Mouse (Mus musculus): ENCODE results near the gene Cmtm3.

DNA sequence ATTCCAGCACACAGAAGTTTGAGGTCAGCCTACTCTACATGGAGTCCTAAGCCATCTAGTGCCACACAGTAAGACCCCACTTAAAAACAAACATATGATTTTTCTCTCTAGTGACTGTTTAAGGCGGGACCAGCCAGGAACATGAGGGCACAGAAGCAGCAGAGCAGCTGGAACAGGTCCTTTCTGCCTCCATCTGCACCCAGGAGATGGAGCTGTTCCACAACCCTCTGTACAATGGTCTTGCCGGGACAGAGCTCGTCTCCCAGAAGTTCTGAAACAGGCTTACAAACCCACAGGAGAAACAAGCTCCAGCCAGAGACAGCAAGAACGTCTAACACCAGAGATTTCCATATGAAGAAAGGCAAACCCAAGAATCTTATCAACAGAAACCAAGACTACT, 25.9 kb upstream of the Cmtm3 start:
- TF ChIP-seq CTCF (IDR thresholded peaks at IDR 0.05; ENCODE audit: low read depth) (peak; percentile 46), EP300 (IDR thresholded peaks at IDR 0.05; ENCODE audit: low read depth) (no peak)

Measured in liver, postnatal 0 days (tissue).